9 mouse cellular contexts compared by ENCODE assay signal in the genomic region with DNA sequence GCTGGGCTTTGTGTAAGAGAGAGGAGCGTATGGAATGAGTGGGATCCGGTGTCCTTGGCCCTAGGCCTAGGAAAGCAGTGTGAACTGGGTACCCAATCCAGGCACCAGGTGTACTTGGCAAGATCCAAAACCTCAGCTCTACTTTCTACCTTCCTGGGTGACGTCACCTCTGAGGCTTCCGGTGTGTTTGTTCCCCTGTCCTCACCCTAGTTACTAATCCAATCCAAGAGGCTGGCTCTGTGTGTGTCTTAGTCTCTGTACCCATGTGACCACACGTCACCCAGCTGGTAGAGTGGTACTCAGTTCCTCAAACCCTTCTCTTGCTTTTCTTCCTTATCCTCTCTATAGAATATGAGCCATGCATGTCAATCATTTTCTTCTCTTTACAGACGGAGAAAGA.
DNase-seq lines count a peak whose midpoint lies in the region; ATAC-seq lines count a peak whose summit lies in the region.
"Had no signal": no experiment of that assay in that cellular context is flagged by ENCODE, and none has a peak within 500 bp of the region (broad histone marks: within the 10 kb centered on the region; RNA-seq: fewer than 3 reads in every experiment).

No protein-coding gene starts in this region.

- no peak overlapping the region for H3K4me2 ChIP-seq in embryonic facial prominence, embryonic 14.5 days (ENCODE audit: low read depth, low read length)

- H3K9me3 ChIP-seq in embryonic facial prominence, embryonic 14.5 days (ENCODE audit: control insufficient read depth, low read length): no peaks in the 10 kb centered on the region
- H3K9me3 ChIP-seq in embryonic facial prominence, embryonic 10.5 days: no peaks in the 10 kb centered on the region

- H3K4me3 ChIP-seq in embryonic facial prominence, embryonic 14.5 days (ENCODE audit: low read depth, low read length): no peak overlapping the region
- no peak overlapping the region for H3K4me3 ChIP-seq in embryonic facial prominence, embryonic 10.5 days
- no peak overlapping the region for H3K4me3 ChIP-seq in macrophage (ENCODE audit: inconsistent target)

- H3K79me2 ChIP-seq in macrophage (ENCODE audit: inconsistent target): peaks cover 86% of the 10 kb centered on the region

- 77% methylated on average over 6 of the region's 6 CpGs for WGBS in embryonic facial prominence, embryonic 14.5 days
- 88% methylated on average over 6 of the region's 6 CpGs for WGBS in embryonic facial prominence, embryonic 10.5 days
- 32% methylated on average over 6 of the region's 6 CpGs for WGBS in macrophage (ENCODE audit: missing documents)

- DNase-seq in embryonic facial prominence, embryonic 14.5 days (ENCODE audit: low spot score): no peak
- no peak for DNase-seq in embryonic facial prominence, embryonic 10.5 days (ENCODE audit: low spot score)
- peak; percentile 69 to 81 for DNase-seq in lung, adult 18-20 months
- DNase-seq in lung, postnatal 14 days: no peak
- DNase-seq in thymus, postnatal 25 days: peak; percentile 53
- DNase-seq in c-Kit-positive CD71-positive TER-119-positive erythroid progenitor cells, embryonic 14.5 days (ENCODE audit: low spot score): no peak
- no peak for DNase-seq in kidney, postnatal 4 days
- DNase-seq: cerebellum, postnatal 36 days had no signal

- H3K4me1 ChIP-seq in embryonic facial prominence, embryonic 14.5 days (ENCODE audit: control insufficient read depth, insufficient read depth, low read length): peaks cover 41% of the 10 kb centered on the region
- peaks cover 45% of the 10 kb centered on the region for H3K4me1 ChIP-seq in embryonic facial prominence, embryonic 10.5 days

- no peaks in the 10 kb centered on the region for H3K27me3 ChIP-seq in embryonic facial prominence, embryonic 14.5 days (replicated peaks; ENCODE audit: control insufficient read depth, insufficient read depth, low read length)
- H3K27me3 ChIP-seq in embryonic facial prominence, embryonic 10.5 days (replicated peaks; ENCODE audit: low read depth, poor library complexity, severe bottlenecking): no peaks in the 10 kb centered on the region

- peak; percentile 41; the same call in 1 of the 2 replicates for ATAC-seq in embryonic facial prominence, embryonic 14.5 days (ENCODE audit: low read depth)

- no peaks in the 10 kb centered on the region for H3K36me3 ChIP-seq in embryonic facial prominence, embryonic 14.5 days (ENCODE audit: control insufficient read depth, insufficient read depth, low read length)
- H3K36me3 ChIP-seq in embryonic facial prominence, embryonic 10.5 days (replicated peaks): no peaks in the 10 kb centered on the region
- no peaks in the 10 kb centered on the region for H3K36me3 ChIP-seq in macrophage (ENCODE audit: inconsistent target)

- H3K27ac ChIP-seq in embryonic facial prominence, embryonic 14.5 days (replicated peaks; ENCODE audit: low read depth, low read length): no peak overlapping the region; the same call in 1 of the 2 replicates
- H3K27ac ChIP-seq in embryonic facial prominence, embryonic 10.5 days (replicated peaks): no peak overlapping the region
- peak overlapping the region; percentile 98 for H3K27ac ChIP-seq in macrophage

- no peak overlapping the region for H3K9ac ChIP-seq in embryonic facial prominence, embryonic 14.5 days (ENCODE audit: low read depth, low read length)

Comparison
In these comparisons a context has a peak if more than half of its experiments do, and no peak if none do; other contexts are left out.
1. DNase-seq: peak in lung, adult 18-20 months (2 of 2) and thymus, postnatal 25 days (single experiment); none in embryonic facial prominence, embryonic 14.5 days (single experiment), embryonic facial prominence, embryonic 10.5 days (single experiment), lung, postnatal 14 days (single experiment), c-Kit-positive CD71-positive TER-119-positive erythroid progenitor cells, embryonic 14.5 days (single experiment) and kidney, postnatal 4 days (0 of 2).